Mouse (Mus musculus) lung, embryonic 16.5 days (tissue): ENCODE results near the gene Angel2. TPM values are rescaled to one million over a fixed set of nuclear protein-coding genes. Genes with fewer than 3 reads are reported as not detected.

Experiments used
- ATAC-seq: fragments of 200-750 bp; cut with Nextera tagmentation; 2 replicates; pipeline ENCODE4 v1.8.0; 2017; ENCODE audit warnings: low read depth, mild to moderate bottlenecking, moderate library complexity
- H3K27ac ChIP-seq: fragments of 300-500 bp; sonication (generic); 2 replicates; pipeline ENCODE4 v1.5.1; 2014; ENCODE audit warnings: mild to moderate bottlenecking, control low read depth, low read length
- H3K27me3 ChIP-seq: fragments of 300-500 bp; sonication (generic); 2 replicates; pipeline ENCODE4 v1.6.1; 2014; ENCODE audit warnings: low read depth, low read length, mixed read lengths; ENCODE audit not compliant: control insufficient read depth, insufficient read depth
- H3K36me3 ChIP-seq: fragments of 300-500 bp; sonication (generic); 2 replicates; pipeline ENCODE4 v1.6.1; 2014; ENCODE audit warnings: low read length; ENCODE audit not compliant: control insufficient read depth, insufficient read depth
- H3K4me1 ChIP-seq: fragments of 300-500 bp; sonication (generic); replicated peaks from 2 replicates; pipeline ENCODE4 v1.6.1; 2014; ENCODE audit warnings: low read length, mixed read lengths; ENCODE audit not compliant: control insufficient read depth, insufficient read depth
- H3K4me2 ChIP-seq: fragments of 300-500 bp; sonication (generic); 2 replicates; pipeline ENCODE4 v1.6.1; 2014; ENCODE audit warnings: low read depth, low read length, control low read depth
- H3K4me3 ChIP-seq: fragments of 300-500 bp; sonication (generic); 2 replicates; pipeline ENCODE4 v1.5.1; 2014; ENCODE audit warnings: mild to moderate bottlenecking, low read length, control low read depth
- H3K9ac ChIP-seq: fragments of 300-500 bp; sonication (generic); 2 replicates; pipeline ENCODE4 v1.6.1; 2014; ENCODE audit warnings: low read length, control low read depth
- H3K9me3 ChIP-seq: fragments of 300-500 bp; sonication (generic); 2 replicates; pipeline ENCODE4 v1.6.1; 2016; ENCODE audit warnings: low read length; ENCODE audit not compliant: control insufficient read depth
- WGBS: fragments of 180-500 bp; shearing (Covaris S2); extraction: QIAGEN DNeasy Blood & Tissue Kit; methylation state at CpG from one replicate; pipeline ENCODE4 v1.1.7; 2014; 5-methylcytosine and 5-hydroxymethylcytosine counted together
- polyA plus RNA-seq: library from polyadenylated mRNA; unstranded; fragments of >200 nt; fragmentation: Nextera tagmentation; extraction: Ambion mirVana; gene quantifications from 2 replicates; pipeline ENCODE4 v1.2.1, GENCODE M21; 2015

The Angel2 gene
- polyA plus RNA-seq, 1 experiment from 2014 or later, result 40.5 TPM

DNA sequence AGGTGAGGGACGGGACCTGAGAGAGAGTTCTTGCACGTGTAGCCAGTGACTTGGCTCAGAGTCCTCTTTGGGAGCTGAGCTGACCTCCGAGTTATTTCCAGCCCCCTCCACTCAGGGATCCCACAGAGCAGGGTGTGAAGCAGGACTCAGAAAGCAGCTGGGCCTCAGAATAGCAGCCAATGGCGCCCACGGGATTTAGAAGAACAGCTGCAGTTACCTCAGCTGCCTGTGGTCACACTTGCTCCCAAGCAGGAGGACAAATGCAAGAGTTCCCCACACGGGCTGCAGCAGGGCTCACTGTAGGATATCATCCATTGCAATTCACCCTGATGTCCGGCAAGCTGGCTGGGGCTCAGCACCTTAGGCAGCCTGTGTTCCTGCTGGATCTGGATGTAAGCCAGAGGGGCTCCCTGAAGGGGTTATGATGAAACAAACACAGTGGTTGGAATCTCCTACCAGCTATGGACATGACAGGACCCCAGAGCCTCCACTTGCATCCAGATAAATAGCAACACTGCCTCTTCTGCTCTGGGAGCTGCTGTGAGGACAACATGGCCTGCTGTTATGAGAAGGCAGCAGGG is 47.8 kb downstream of the Angel2 start:
- ATAC-seq, result no peak
- no peaks in the 10 kb centered on the region; the same call in 1 of the 2 replicates for H3K27me3 ChIP-seq
- H3K9me3 ChIP-seq, result no peaks in the 10 kb centered on the region
- no peak overlapping the region for H3K9ac ChIP-seq
- no peak overlapping the region for H3K4me2 ChIP-seq
- peaks cover 3% of the 10 kb centered on the region; the same call in 1 of the 2 replicates for H3K36me3 ChIP-seq
- no peak overlapping the region for H3K4me3 ChIP-seq
- peaks cover 8% of the 10 kb centered on the region for H3K4me1 ChIP-seq
- H3K27ac ChIP-seq, result no peak overlapping the region
- 52% methylated on average over 7 of the region's 7 CpGs for whole genome bisulfite sequencing

DNA sequence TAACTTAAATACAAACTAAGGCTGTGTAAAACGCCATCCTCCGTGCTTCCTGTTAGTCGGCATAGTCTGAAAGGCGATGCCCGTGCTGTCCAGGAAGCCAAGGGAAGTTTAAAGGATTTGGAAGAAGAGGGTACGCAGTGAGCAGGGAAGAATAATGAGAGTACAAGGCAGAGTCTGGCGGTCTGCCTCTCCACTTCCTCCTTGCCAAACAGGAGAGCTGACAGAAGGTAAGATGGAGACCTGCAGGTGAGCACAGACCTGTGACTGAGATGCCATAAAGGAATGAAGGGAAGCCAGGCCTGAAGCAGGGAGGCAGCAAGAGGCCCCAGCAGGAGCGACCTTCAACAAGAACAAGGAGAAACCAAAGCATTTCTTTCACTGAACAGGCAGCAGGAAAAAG is 49.3 kb downstream of the Angel2 start:
- no peak overlapping the region for H3K9ac ChIP-seq
- H3K4me2 ChIP-seq, result no peak overlapping the region
- peaks cover 13% of the 10 kb centered on the region for H3K4me1 ChIP-seq
- H3K4me3 ChIP-seq, result no peak overlapping the region
- no peak overlapping the region for H3K27ac ChIP-seq
- ATAC-seq, result no peak
- peaks cover 3% of the 10 kb centered on the region; the same call in 1 of the 2 replicates for H3K36me3 ChIP-seq
- 82% methylated on average over 8 of the region's 8 CpGs for WGBS
- H3K9me3 ChIP-seq, result no peaks in the 10 kb centered on the region
- no peaks in the 10 kb centered on the region; the same call in 1 of the 2 replicates for H3K27me3 ChIP-seq

DNA sequence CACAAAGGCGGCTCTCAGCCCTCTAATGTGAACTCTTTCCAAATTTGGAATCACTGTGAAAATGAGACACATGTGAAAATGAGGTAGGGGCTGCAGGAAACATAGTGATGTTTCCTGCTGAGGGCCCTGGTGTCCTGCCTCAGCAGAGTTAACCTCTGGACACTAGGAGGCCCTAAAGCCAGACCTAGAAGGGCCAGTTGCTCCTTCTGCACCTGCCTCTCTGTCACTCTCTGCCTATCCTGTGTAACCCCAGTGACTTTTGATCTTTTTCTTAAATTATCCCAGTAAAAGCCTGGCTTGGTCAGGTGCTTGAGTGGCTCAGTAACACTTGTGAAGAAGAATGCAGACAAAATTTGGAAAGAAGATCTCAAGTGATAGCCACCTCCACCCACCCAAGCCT is 49.9 kb downstream of the Angel2 start:
- H3K36me3 ChIP-seq, result peaks cover 3% of the 10 kb centered on the region; the same call in 1 of the 2 replicates
- peaks cover 17% of the 10 kb centered on the region for H3K4me1 ChIP-seq
- no peak overlapping the region for H3K9ac ChIP-seq
- H3K4me3 ChIP-seq, result no peak overlapping the region
- no peaks in the 10 kb centered on the region; the same call in 1 of the 2 replicates for H3K27me3 ChIP-seq
- WGBS, result 57% methylated on average over 1 of the region's 1 CpGs
- ATAC-seq, result no peak
- no peak overlapping the region for H3K27ac ChIP-seq
- H3K4me2 ChIP-seq, result no peak overlapping the region
- H3K9me3 ChIP-seq, result no peaks in the 10 kb centered on the region

DNA sequence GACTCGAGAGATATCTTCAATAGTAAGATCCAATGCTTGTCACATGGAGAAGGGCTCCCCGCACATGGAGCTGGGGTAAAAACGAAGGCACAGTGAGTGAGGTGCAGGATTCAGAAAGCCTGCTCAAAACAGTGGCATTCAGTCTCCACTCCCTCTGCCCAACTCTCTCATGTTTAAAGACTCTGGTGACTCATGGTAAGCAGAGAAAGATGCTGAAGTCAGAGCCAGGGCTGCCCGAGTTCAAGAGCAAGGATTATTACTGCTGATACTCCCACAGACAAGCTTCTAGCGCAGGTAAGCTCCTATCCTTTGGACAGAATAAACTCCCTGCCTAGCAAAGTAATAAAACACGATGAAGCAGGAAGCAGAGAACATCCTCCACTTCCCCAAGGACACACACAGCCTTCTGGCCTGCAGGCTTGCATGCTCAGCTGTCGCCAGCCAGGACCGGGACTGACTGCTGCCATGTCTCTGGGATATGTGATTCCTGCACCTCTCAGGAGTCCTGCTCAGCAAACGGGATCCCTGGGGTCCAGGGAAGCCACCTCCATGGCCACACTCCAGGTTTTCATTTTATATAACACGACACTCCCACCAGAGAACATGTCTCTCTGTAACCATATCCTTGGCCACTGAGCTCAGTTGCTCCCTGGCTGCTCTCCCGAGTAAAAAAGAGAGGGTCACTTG is 52.1 kb downstream of the Angel2 start:
- Histone ChIP-seq H3K4me2 (peak overlapping the region; percentile 94), H3K9ac (peak overlapping the region; percentile 29), H3K27ac (no peak overlapping the region), H3K36me3 (no peaks in the 10 kb centered on the region), H3K4me1 (peaks cover 17% of the 10 kb centered on the region), H3K4me3 (peak overlapping the region; percentile 71), H3K27me3 (no peaks in the 10 kb centered on the region; the same call in 1 of the 2 replicates), H3K9me3 (no peaks in the 10 kb centered on the region)
- WGBS, result 32% methylated on average over 11 of the region's 11 CpGs
- ATAC-seq, result no peak

DNA sequence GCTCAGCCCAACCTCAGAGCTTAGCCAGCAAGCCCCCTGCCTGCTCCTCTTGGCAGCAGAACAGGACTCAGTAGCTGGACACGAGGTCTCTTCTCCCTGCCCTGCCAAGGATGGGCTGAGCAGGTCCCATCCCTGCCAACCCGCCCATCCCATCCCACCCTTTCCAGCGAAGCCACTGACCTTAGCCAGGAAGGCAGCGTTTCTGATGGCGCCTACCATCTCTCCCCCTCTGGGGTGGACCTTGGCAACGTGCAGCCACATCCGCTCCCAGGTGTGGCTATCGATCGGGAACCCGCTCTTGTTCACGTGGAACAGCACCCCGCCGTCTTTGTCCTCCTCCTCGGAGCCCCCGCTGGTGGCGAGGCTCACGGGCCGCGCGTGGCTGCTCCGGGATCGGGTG is 53.1 kb downstream of the Angel2 start:
- H3K4me2 ChIP-seq, result peak overlapping the region; percentile 94
- no peak overlapping the region for H3K27ac ChIP-seq
- peaks cover 17% of the 10 kb centered on the region for H3K4me1 ChIP-seq
- H3K36me3 ChIP-seq, result no peaks in the 10 kb centered on the region
- no peaks in the 10 kb centered on the region; the same call in 1 of the 2 replicates for H3K27me3 ChIP-seq
- WGBS, result under 1% methylated on average over 22 of the region's 22 CpGs
- H3K9me3 ChIP-seq, result no peaks in the 10 kb centered on the region
- H3K4me3 ChIP-seq, result peak overlapping the region; percentile 71
- ATAC-seq, result no peak
- H3K9ac ChIP-seq, result peak overlapping the region; percentile 83

DNA sequence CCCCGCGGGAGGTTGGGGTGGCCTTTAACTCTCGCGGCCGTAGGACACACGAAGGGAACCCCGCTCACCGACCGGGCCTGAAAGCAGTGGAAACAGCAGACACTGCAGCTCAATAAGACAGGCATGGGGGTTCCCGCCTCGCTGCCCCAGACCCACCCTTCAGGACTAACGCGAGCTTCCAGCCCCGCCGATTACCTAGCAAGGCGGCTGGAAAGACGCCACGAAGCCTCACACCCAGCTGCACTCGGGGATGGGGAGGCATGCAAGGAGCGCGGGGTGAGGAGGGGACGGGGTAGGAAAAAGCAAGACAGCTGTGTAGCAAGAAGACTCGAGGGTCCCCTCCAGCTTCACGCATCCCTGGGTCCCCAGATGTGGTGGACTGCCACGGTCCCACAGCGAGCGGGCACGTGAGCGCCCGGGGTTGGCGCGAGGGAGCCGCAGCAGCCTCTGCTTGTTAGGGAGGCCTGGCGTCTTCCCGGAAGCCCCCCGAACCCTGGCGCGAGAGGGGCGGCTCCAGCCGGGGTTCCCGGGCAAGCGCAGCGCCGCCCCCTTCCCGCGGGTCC is 53.7 kb downstream of the Angel2 start:
- H3K9me3 ChIP-seq, result no peaks in the 10 kb centered on the region
- H3K4me1 ChIP-seq, result peaks cover 17% of the 10 kb centered on the region
- peak; percentile 74 for ATAC-seq
- peak overlapping the region; percentile 90 for H3K27ac ChIP-seq
- WGBS, result under 1% methylated on average over 37 of the region's 46 CpGs
- H3K4me3 ChIP-seq, result peak overlapping the region; percentile 71
- H3K9ac ChIP-seq, result peak overlapping the region; percentile 83
- H3K36me3 ChIP-seq, result no peaks in the 10 kb centered on the region
- H3K27me3 ChIP-seq, result no peaks in the 10 kb centered on the region; the same call in 1 of the 2 replicates
- peak overlapping the region; percentile 94 for H3K4me2 ChIP-seq

DNA sequence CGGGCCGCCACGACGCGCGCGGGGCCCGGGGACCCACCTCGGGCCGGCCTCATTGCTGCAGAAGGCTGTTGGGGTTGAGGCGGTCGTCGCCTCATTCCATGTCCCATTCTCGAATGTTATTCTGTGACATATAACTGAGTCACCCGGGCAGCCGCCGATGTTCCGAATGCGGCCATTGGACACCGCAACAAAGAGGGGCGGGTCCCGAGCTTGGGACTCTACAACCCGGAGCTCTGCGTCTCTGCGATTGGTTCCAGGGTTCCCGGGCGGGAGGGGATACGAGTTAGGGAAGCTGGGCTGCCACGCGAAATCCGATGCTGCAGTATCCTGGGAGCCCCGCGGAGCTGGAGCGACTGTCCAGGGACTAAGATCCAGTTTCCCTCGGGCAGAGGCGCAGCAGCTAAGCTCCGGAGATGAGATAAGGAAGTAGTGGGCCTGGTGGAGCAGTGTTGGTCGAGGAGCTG is 54.2 kb downstream of the Angel2 start, which contains the start of gene Vash2:
TSS of gene Vash2 (minus strand) at position 197 of the 464 bp plus-strand sequence.
- Histone ChIP-seq H3K27ac (peak within 1 kb of the TSS; percentile 90), H3K27me3 (no peaks in the 10 kb centered on the region; the same call in 1 of the 2 replicates), H3K9ac (peak within 1 kb of the TSS; percentile 83), H3K9me3 (no peaks in the 10 kb centered on the region), H3K4me2 (peak within 1 kb of the TSS; percentile 94), H3K4me1 (peaks cover 17% of the 10 kb centered on the region), H3K4me3 (peak within 1 kb of the TSS; percentile 71), H3K36me3 (no peaks in the 10 kb centered on the region)
- WGBS, result under 1% methylated on average over 38 of the region's 38 CpGs
- ATAC-seq, result peak; percentile 99

DNA sequence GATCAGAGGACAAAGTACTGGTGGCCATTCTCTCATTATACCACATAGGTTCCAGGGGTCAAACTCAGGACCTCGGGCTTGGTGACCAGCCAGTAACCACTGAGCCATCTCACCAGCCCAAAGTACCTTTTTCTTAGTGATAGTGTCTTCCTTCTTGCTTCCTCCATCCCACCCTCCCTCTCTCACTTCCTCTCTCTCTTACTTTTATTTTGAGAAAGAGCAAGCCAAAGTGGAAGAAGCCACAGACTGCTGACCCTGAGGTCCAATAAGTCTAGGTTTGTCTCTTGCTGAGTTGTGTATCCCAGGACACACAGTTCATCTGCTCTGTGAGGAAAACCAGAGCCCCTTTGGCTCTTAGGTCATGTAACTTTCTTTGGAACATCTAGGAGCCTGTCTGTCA is 55.6 kb downstream of the Angel2 start:
- no peak overlapping the region for H3K27ac ChIP-seq
- H3K4me1 ChIP-seq, result peaks cover 17% of the 10 kb centered on the region
- no peak for ATAC-seq
- no peak overlapping the region for H3K4me3 ChIP-seq
- WGBS, result 100% methylated on average over 1 of the region's 1 CpGs
- H3K27me3 ChIP-seq, result no peaks in the 10 kb centered on the region; the same call in 1 of the 2 replicates
- H3K4me2 ChIP-seq, result no peak overlapping the region
- H3K9ac ChIP-seq, result no peak overlapping the region
- H3K36me3 ChIP-seq, result no peaks in the 10 kb centered on the region
- H3K9me3 ChIP-seq, result no peaks in the 10 kb centered on the region

DNA sequence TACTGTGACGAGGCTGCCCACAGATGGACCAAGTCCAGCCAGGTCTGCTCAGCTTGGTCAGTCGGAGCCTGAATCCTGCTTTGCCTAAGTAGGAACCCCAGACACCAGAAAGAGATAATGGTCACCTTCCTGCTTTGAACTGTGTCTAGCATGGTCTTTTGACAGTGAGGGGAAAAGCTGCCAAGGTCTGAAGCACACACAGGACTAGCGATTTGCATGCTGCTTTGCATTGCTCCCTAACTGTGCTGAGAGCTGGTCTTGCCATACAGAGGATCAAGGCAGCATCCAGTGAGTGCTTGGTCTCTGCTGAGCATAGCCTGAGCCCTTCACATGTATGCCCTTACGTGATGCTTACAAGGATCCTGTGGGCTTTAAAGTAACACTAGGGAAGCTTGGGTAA is 56.5 kb downstream of the Angel2 start:
- WGBS, result 79% methylated on average over 4 of the region's 4 CpGs
- no peaks in the 10 kb centered on the region for H3K9me3 ChIP-seq
- ATAC-seq, result no peak
- no peaks in the 10 kb centered on the region for H3K36me3 ChIP-seq
- no peaks in the 10 kb centered on the region; the same call in 1 of the 2 replicates for H3K27me3 ChIP-seq
- H3K4me1 ChIP-seq, result peaks cover 17% of the 10 kb centered on the region
- H3K9ac ChIP-seq, result no peak overlapping the region
- no peak overlapping the region for H3K4me2 ChIP-seq
- H3K4me3 ChIP-seq, result no peak overlapping the region
- H3K27ac ChIP-seq, result no peak overlapping the region
